Mouse (Mus musculus) monocyte, adult 5-6 weeks (primary cell): ENCODE data around the gene Csnk1g1. TPM values are rescaled to one million over a fixed set of nuclear protein-coding genes. Genes with fewer than 3 reads are reported as not detected.
A peak's percentile ranks its signal among the peaks of the same experiment; 100 is the strongest.

ENCODE experiments used
- ATAC-seq: fragments of 153-309, 156-312 bp; replicated peaks from 2 replicates; pipeline ENCODE4 v1.8.0; 2017; ENCODE audit warnings: mild to moderate bottlenecking; ENCODE audit not compliant: low TSS enrichment, insufficient number of reproducible peaks, severe bottlenecking, poor library complexity, low FRiP score
- total RNA-seq: library from RNA; stranded (forward); fragments of 200-1000, 200-491, 200-594 nt; gene quantifications from 3 replicates; pipeline ENCODE4 v1.2.3, GENCODE M21; 2017

The Csnk1g1 gene
- total RNA-seq, 1 experiment from 2014 or later, result 23.0 TPM

- no peak for ATAC-seq
Measured at GRCm38 (mm10) chr9:66060986-66061385, 152.3 kb downstream of the Csnk1g1 start.

- no peak for ATAC-seq
Measured at GRCm38 (mm10) chr9:66061656-66062055, 152.9 kb downstream of the Csnk1g1 start.

GRCm38 (mm10) chr9:66063446-66063845, 154.7 kb downstream of the Csnk1g1 start:
- ATAC-seq, result no peak

GRCm38 (mm10) chr9:66064316-66064715, 155.6 kb downstream of the Csnk1g1 start:
- ATAC-seq, result no peak

GRCm38 (mm10) chr9:66066791-66067190, 158.1 kb downstream of the Csnk1g1 start:
- ATAC-seq, result no peak

- no peak for ATAC-seq
Measured at GRCm38 (mm10) chr9:66067542-66067941, 158.8 kb downstream of the Csnk1g1 start.

GRCm38 (mm10) chr9:66068056-66068455, 159.3 kb downstream of the Csnk1g1 start:
- ATAC-seq, result no peak

GRCm38 (mm10) chr9:66068971-66069391, 160.3 kb downstream of the Csnk1g1 start:
- no peak for ATAC-seq

- ATAC-seq, result peak; percentile 54
Measured at GRCm38 (mm10) chr9:66069583-66069982, 160.9 kb downstream of the Csnk1g1 start, which contains the start of gene Snx22. Gene Snx22 (minus strand): TSS chr9:66069719.

- ATAC-seq, result no peak
Measured at GRCm38 (mm10) chr9:66070151-66070550, 161.4 kb downstream of the Csnk1g1 start.

- 0 out of 2 replicates have a peak, but pooled peaks have one; percentile 24 for ATAC-seq
Measured at GRCm38 (mm10) chr9:66072754-66073153, 164.0 kb downstream of the Csnk1g1 start.

GRCm38 (mm10) chr9:66078072-66078471, 169.3 kb downstream of the Csnk1g1 start:
- no peak for ATAC-seq

GRCm38 (mm10) chr9:66078493-66078892, 169.8 kb downstream of the Csnk1g1 start:
- ATAC-seq, result no peak

GRCm38 (mm10) chr9:66080804-66081459, 172.2 kb downstream of the Csnk1g1 start:
- ATAC-seq, result no peak

GRCm38 (mm10) chr9:66081999-66082398, 173.3 kb downstream of the Csnk1g1 start:
- ATAC-seq, result no peak

GRCm38 (mm10) chr9:66084171-66084570, 175.4 kb downstream of the Csnk1g1 start:
- ATAC-seq, result no peak

- ATAC-seq, result no peak
Measured at GRCm38 (mm10) chr9:66087062-66087461, 178.3 kb downstream of the Csnk1g1 start.

- peak; percentile 40; the same call in 1 of the 2 replicates for ATAC-seq
Measured at GRCm38 (mm10) chr9:66088411-66088810, 179.7 kb downstream of the Csnk1g1 start.

- no peak for ATAC-seq
Measured at GRCm38 (mm10) chr9:66090593-66091244, 182.0 kb downstream of the Csnk1g1 start.
